Mouse (Mus musculus) heart, adult 2 months (tissue): ENCODE measurements at regions not wholly inside any gene's neighbourhood (a gene's known extent, or its start where the extent isn't known, plus 50 kb on each side); places are given as distances from the start of the nearest gene placed in this dataset.

Experiments used
- CTCF ChIP-seq: fragments of 200-600 bp; IDR thresholded peaks from 2 replicates; pipeline ENCODE4 v1.8.1; 2022; ENCODE audit warnings: antibody characterized with exemption, mild to moderate bottlenecking, moderate library complexity
- EP300 ChIP-seq: fragments of 200-500 bp; IDR thresholded peaks from 2 replicates; pipeline ENCODE4 v1.6.1; 2011; ENCODE audit warnings: low read depth, low read length, control low read depth; ENCODE audit not compliant: insufficient read depth
- POLR2A ChIP-seq: fragments of 200-500 bp; IDR thresholded peaks from 2 replicates; pipeline ENCODE4 v1.6.1; 2011; ENCODE audit warnings: mild to moderate bottlenecking, low read depth, low read length, control low read depth; ENCODE audit not compliant: insufficient read depth

GRCm38 (mm10) chr14:62173835-62174530, 118.4 kb upstream of the Rnaseh2b start:
- TF ChIP-seq CTCF, result peak; percentile 24
- TF ChIP-seq POLR2A, result no peak
- 0 out of 2 replicates have a peak, but pooled peaks have one; percentile 46 for TF ChIP-seq EP300
